Mouse (Mus musculus): ENCODE data around the gene Gabbr2.

DNA sequence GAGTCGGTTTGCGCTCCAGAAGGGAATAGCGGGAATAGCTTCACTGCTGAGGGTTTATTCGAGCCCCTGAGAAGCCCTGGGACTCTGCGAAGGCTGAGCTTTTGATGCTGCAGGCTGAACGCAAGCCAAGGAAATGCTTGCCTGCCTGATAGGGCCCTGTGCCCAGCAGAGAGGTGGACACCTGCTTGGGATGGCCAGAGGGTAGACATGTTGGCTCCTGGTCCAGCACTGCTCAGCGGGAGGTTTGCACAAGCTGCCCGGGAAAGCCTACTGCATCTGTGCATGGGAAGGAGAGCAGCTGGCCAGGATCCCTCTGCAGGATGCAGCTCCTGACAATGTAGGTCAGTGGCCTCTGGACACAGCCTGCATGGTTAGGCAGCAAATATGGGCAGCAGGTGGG, 301.1 kb downstream of the Gabbr2 start:
- TF ChIP-seq CTCF (IDR thresholded peaks at IDR 0.05; ENCODE audit: control insufficient read depth, insufficient read depth, insufficient replicate concordance, low read depth, low read length) = no peak
- no peak for TF ChIP-seq POLR2A (IDR thresholded peaks at IDR 0.05; ENCODE audit: control insufficient read depth, low read depth, low read length)

Measured in testis, adult 2 months (tissue).